Mouse (Mus musculus): ENCODE data around the gene Zfp28. TPM values are rescaled to one million over a fixed set of nuclear protein-coding genes. Genes with fewer than 3 reads are reported as not detected.
A peak's percentile ranks its signal among the peaks of the same experiment; 100 is the strongest.

The Zfp28 gene
- polyA plus RNA-seq, 1 experiment = not detected

GRCm38 (mm10) chr7:6384011-6384410 is 916 bp downstream of the Zfp28 start:
- TF ChIP-seq TAL1 (IDR thresholded peaks at IDR 0.05; ENCODE audit: low read length) = no peak
- TF ChIP-seq GATA1 (IDR thresholded peaks at IDR 0.05; ENCODE audit: low read length) = no peak
- H3K4me3 ChIP-seq (replicated peaks) = no peak overlapping the region
- peaks cover 24% of the 10 kb centered on the region for H3K4me1 ChIP-seq (ENCODE audit: control insufficient read depth)
- H3K27me3 ChIP-seq (ENCODE audit: control insufficient read depth) = peaks cover 9% of the 10 kb centered on the region
- H3K36me3 ChIP-seq (ENCODE audit: control insufficient read depth) = no peaks in the 10 kb centered on the region
- no peaks in the 10 kb centered on the region for H3K9me3 ChIP-seq (ENCODE audit: control insufficient read depth, low read length)

- no peaks in the 10 kb centered on the region for H3K9me3 ChIP-seq (ENCODE audit: control insufficient read depth, low read length)
These were observed 3.9 kb downstream of the Zfp28 start for GRCm38 (mm10) chr7:6386995-6387394.

GRCm38 (mm10) chr7:6388971-6389370 is 5.9 kb downstream of the Zfp28 start:
- H3K4me3 ChIP-seq (replicated peaks) = no peak overlapping the region
- H3K27me3 ChIP-seq (ENCODE audit: control insufficient read depth) = peaks cover under 1% of the 10 kb centered on the region; the same call in 1 of the 2 replicates
- TF ChIP-seq TAL1 (IDR thresholded peaks at IDR 0.05; ENCODE audit: low read length) (no peak), GATA1 (IDR thresholded peaks at IDR 0.05; ENCODE audit: low read length) (no peak)
- peaks cover 2% of the 10 kb centered on the region for H3K4me1 ChIP-seq (ENCODE audit: control insufficient read depth)
- peaks cover under 1% of the 10 kb centered on the region; the same call in 1 of the 2 replicates for H3K9me3 ChIP-seq (ENCODE audit: control insufficient read depth, low read length)
- H3K36me3 ChIP-seq (ENCODE audit: control insufficient read depth) = no peaks in the 10 kb centered on the region; the same call in 1 of the 2 replicates

More at GRCm38 (mm10) chr7:6386995-6387394, 3.9 kb downstream of the Zfp28 start:
- H3K27me3 ChIP-seq (ENCODE audit: control insufficient read depth) = peaks cover 9% of the 10 kb centered on the region
- H3K4me3 ChIP-seq (replicated peaks) = no peak overlapping the region
- H3K36me3 ChIP-seq (ENCODE audit: control insufficient read depth) = no peaks in the 10 kb centered on the region; the same call in 1 of the 2 replicates
- H3K4me1 ChIP-seq (ENCODE audit: control insufficient read depth) = peaks cover 22% of the 10 kb centered on the region
- no peak for TF ChIP-seq GATA1 (IDR thresholded peaks at IDR 0.05; ENCODE audit: low read length)
- no peak for TF ChIP-seq TAL1 (IDR thresholded peaks at IDR 0.05; ENCODE audit: low read length)

GRCm38 (mm10) chr7:6389449-6389848 is 6.4 kb downstream of the Zfp28 start:
- Histone ChIP-seq H3K36me3 (ENCODE audit: control insufficient read depth) (no peaks in the 10 kb centered on the region; the same call in 1 of the 2 replicates), H3K4me3 (replicated peaks) (no peak overlapping the region), H3K9me3 (ENCODE audit: control insufficient read depth, low read length) (peaks cover 3% of the 10 kb centered on the region; the same call in 1 of the 2 replicates), H3K4me1 (ENCODE audit: control insufficient read depth) (no peaks in the 10 kb centered on the region), H3K27me3 (ENCODE audit: control insufficient read depth) (no peaks in the 10 kb centered on the region)
- TF ChIP-seq GATA1 (IDR thresholded peaks at IDR 0.05; ENCODE audit: low read length) (no peak), TAL1 (IDR thresholded peaks at IDR 0.05; ENCODE audit: low read length) (no peak)

GRCm38 (mm10) chr7:6397996-6398975 is 15.2 kb downstream of the Zfp28 start, which contains the start of gene Smim17:
Smim17 (plus strand) TSS chr7:6398715.
- peak within 1 kb of the TSS; percentile 63 for H3K4me3 ChIP-seq (replicated peaks)
- peaks cover 6% of the 10 kb centered on the region for H3K4me1 ChIP-seq (ENCODE audit: control insufficient read depth)
- TF ChIP-seq TAL1 (IDR thresholded peaks at IDR 0.05; ENCODE audit: low read length) (no peak), GATA1 (IDR thresholded peaks at IDR 0.05; ENCODE audit: low read length) (no peak)
- peaks cover 2% of the 10 kb centered on the region; the same call in 1 of the 2 replicates for H3K36me3 ChIP-seq (ENCODE audit: control insufficient read depth)
- no peaks in the 10 kb centered on the region for H3K27me3 ChIP-seq (ENCODE audit: control insufficient read depth)
- peaks cover 3% of the 10 kb centered on the region; the same call in 1 of the 2 replicates for H3K9me3 ChIP-seq (ENCODE audit: control insufficient read depth, low read length)

GRCm38 (mm10) chr7:6410043-6410442 is 26.9 kb downstream of the Zfp28 start, which contains the start of gene Gm20715:
Gm20715 (plus strand) TSS chr7:6410277.
- TF ChIP-seq GATA1 (IDR thresholded peaks at IDR 0.05; ENCODE audit: low read length) (no peak), TAL1 (IDR thresholded peaks at IDR 0.05; ENCODE audit: low read length) (no peak)
- Histone ChIP-seq H3K36me3 (ENCODE audit: control insufficient read depth) (no peaks in the 10 kb centered on the region), H3K27me3 (ENCODE audit: control insufficient read depth) (no peaks in the 10 kb centered on the region), H3K9me3 (ENCODE audit: control insufficient read depth, low read length) (no peaks in the 10 kb centered on the region), H3K4me3 (replicated peaks) (no peak within 1 kb of the TSS), H3K4me1 (ENCODE audit: control insufficient read depth) (no peaks in the 10 kb centered on the region)

GRCm38 (mm10) chr7:6414626-6415441 is 31.7 kb downstream of the Zfp28 start:
- no peak overlapping the region for H3K4me3 ChIP-seq (replicated peaks)
- H3K9me3 ChIP-seq (ENCODE audit: control insufficient read depth, low read length) = no peaks in the 10 kb centered on the region
- H3K27me3 ChIP-seq (ENCODE audit: control insufficient read depth) = no peaks in the 10 kb centered on the region
- H3K36me3 ChIP-seq (ENCODE audit: control insufficient read depth) = no peaks in the 10 kb centered on the region
- TF ChIP-seq TAL1 (IDR thresholded peaks at IDR 0.05; ENCODE audit: low read length) (no peak), GATA1 (IDR thresholded peaks at IDR 0.05; ENCODE audit: low read length) (no peak)
- H3K4me1 ChIP-seq (ENCODE audit: control insufficient read depth) = no peaks in the 10 kb centered on the region

- TF ChIP-seq TAL1 (IDR thresholded peaks at IDR 0.05; ENCODE audit: low read length) (no peak), GATA1 (IDR thresholded peaks at IDR 0.05; ENCODE audit: low read length) (no peak)
- H3K4me3 ChIP-seq (replicated peaks) = no peak overlapping the region
- no peaks in the 10 kb centered on the region for H3K27me3 ChIP-seq (ENCODE audit: control insufficient read depth)
- H3K4me1 ChIP-seq (ENCODE audit: control insufficient read depth) = no peaks in the 10 kb centered on the region
- no peaks in the 10 kb centered on the region for H3K36me3 ChIP-seq (ENCODE audit: control insufficient read depth)
- H3K9me3 ChIP-seq (ENCODE audit: control insufficient read depth, low read length) = no peaks in the 10 kb centered on the region
These were observed 32.3 kb downstream of the Zfp28 start for GRCm38 (mm10) chr7:6415442-6415787.
